Mouse (Mus musculus) midbrain, postnatal 0 days (tissue): Measurements from ENCODE around the gene Klra7. TPM values are rescaled to one million over a fixed set of nuclear protein-coding genes. Genes with fewer than 3 reads are reported as not detected.
"Not testable (repeated sequence)": the region's sequence is repeated elsewhere in the genome, so short reads cannot be mapped to it uniquely, and the experiment has no call there.

ENCODE experiments used
- ATAC-seq: fragments of 200-750 bp; cut with Nextera tagmentation; 2 replicates; pipeline ENCODE4 v1.8.0; 2017; ENCODE audit warnings: moderate number of reproducible peaks, mild to moderate bottlenecking, moderate TSS enrichment, moderate library complexity; ENCODE audit not compliant: low FRiP score
- DNase-seq: peaks from one replicate; pipeline ENCODE4 v3.0.0-alpha.2; 2015; ENCODE audit warnings: low spot score
- H3K27ac ChIP-seq: fragments of 300-500 bp; sonication (generic); 2 replicates; pipeline ENCODE4 v1.5.1; 2014; ENCODE audit warnings: low read depth, mild to moderate bottlenecking, low read length, mixed read lengths
- H3K27me3 ChIP-seq: fragments of 300-500 bp; sonication (generic); 2 replicates; pipeline ENCODE4 v1.6.1; 2014; ENCODE audit warnings: low read length, control low read depth, mixed read lengths; ENCODE audit not compliant: insufficient read depth
- H3K36me3 ChIP-seq: fragments of 300-500 bp; sonication (generic); 2 replicates; pipeline ENCODE4 v1.6.1; 2014; ENCODE audit warnings: low read length, control low read depth, mixed read lengths; ENCODE audit not compliant: insufficient read depth
- H3K4me1 ChIP-seq: fragments of 300-500 bp; sonication (generic); 2 replicates; pipeline ENCODE4 v1.6.1; 2014; ENCODE audit warnings: mild to moderate bottlenecking, control low read depth, antibody characterized with exemption, low read length, mixed read lengths; ENCODE audit not compliant: insufficient read depth
- H3K4me2 ChIP-seq: fragments of 300-500 bp; sonication (generic); 2 replicates; pipeline ENCODE4 v1.6.1; 2014; ENCODE audit warnings: low read depth, mild to moderate bottlenecking, low read length, mixed read lengths; ENCODE audit not compliant: poor library complexity, severe bottlenecking
- H3K4me3 ChIP-seq: fragments of 300-500 bp; sonication (generic); 2 replicates; pipeline ENCODE4 v1.5.1; 2014; ENCODE audit warnings: low read depth, mild to moderate bottlenecking, low read length, moderate library complexity
- H3K9ac ChIP-seq: fragments of 300-500 bp; sonication (generic); replicated peaks from 2 replicates; pipeline ENCODE4 v1.6.1; 2014; ENCODE audit warnings: mild to moderate bottlenecking, low read length, moderate library complexity, mixed read lengths; ENCODE audit not compliant: poor library complexity, severe bottlenecking
- H3K9me3 ChIP-seq: fragments of 300-500 bp; sonication (generic); 2 replicates; pipeline ENCODE4 v1.6.1; 2016; ENCODE audit warnings: low read length, control low read depth
- CTCF ChIP-seq: IDR thresholded peaks from 2 replicates; pipeline ENCODE4 v1.5.1; 2016; ENCODE audit warnings: antibody characterized with exemption, mild to moderate bottlenecking
- WGBS: fragments of 180-500 bp; shearing (Covaris S2); extraction: QIAGEN DNeasy Blood & Tissue Kit; methylation state at CpG from one replicate; pipeline ENCODE4 v1.1.7; 2014; 5-methylcytosine and 5-hydroxymethylcytosine counted together
- polyA plus RNA-seq: library from polyadenylated mRNA; unstranded; fragments of >200 nt; fragmentation: Nextera tagmentation; extraction: Ambion mirVana; gene quantifications from 2 replicates; pipeline ENCODE4 v1.2.1, GENCODE M21; 2015
- total RNA-seq: library from RNA; depleted of rRNA; stranded (reverse); fragments of >200 nt; gene quantifications from 2 replicates; pipeline ENCODE4 v1.2.3, GENCODE M21; 2014; rRNA removed

Klra7 gene
- total RNA-seq = not detected in 2 replicates
- not detected in 2 replicates for polyA plus RNA-seq

- no peak for TF ChIP-seq CTCF
- H3K27me3 ChIP-seq = no peaks in the 10 kb centered on the region
- no peak within 1 kb of the TSS for H3K9ac ChIP-seq
- H3K9me3 ChIP-seq = peaks cover 9% of the 10 kb centered on the region; the same call in 1 of the 2 replicates
- no peak within 1 kb of the TSS for H3K4me2 ChIP-seq
- no peak within 1 kb of the TSS for H3K4me3 ChIP-seq
- no peaks in the 10 kb centered on the region for H3K4me1 ChIP-seq
- no peak within 1 kb of the TSS for H3K27ac ChIP-seq
- ATAC-seq (no peak), DNase-seq (no peak)
- no peaks in the 10 kb centered on the region for H3K36me3 ChIP-seq
Measured at GRCm38 (mm10) chr6:130233222-130233621, at the start of gene Klra7. TSS of gene Klra7 (minus strand) at chr6:130233322.

GRCm38 (mm10) chr6:130281828-130282227 lies 48.7 kb upstream of the Klra7 start, which contains the start of gene Klra10:
TSS of gene Klra10 (minus strand) at chr6:130281928.
- H3K27me3 ChIP-seq, H3K4me2 ChIP-seq, H3K9me3 ChIP-seq, H3K4me3 ChIP-seq, ATAC-seq, DNase-seq, H3K9ac ChIP-seq, H3K4me1 ChIP-seq, H3K36me3 ChIP-seq, H3K27ac ChIP-seq: not testable (repeated sequence)
- 64% methylated on average over 1 of the region's 1 CpGs for WGBS

GRCm38 (mm10) chr6:130255326-130255725 lies 22.2 kb upstream of the Klra7 start:
- no peak for TF ChIP-seq CTCF
- no peak; the same call in 1 of the 2 replicates for ATAC-seq
- peaks cover 23% of the 10 kb centered on the region for H3K9me3 ChIP-seq
- H3K4me2 ChIP-seq = no peak overlapping the region
- 92% methylated on average over 2 of the region's 2 CpGs for WGBS
- no peaks in the 10 kb centered on the region for H3K27me3 ChIP-seq
- no peaks in the 10 kb centered on the region for H3K36me3 ChIP-seq
- H3K27ac ChIP-seq = no peak overlapping the region
- no peaks in the 10 kb centered on the region for H3K4me1 ChIP-seq
- DNase-seq = no peak
- no peak overlapping the region for H3K9ac ChIP-seq
- no peak overlapping the region for H3K4me3 ChIP-seq

GRCm38 (mm10) chr6:130237536-130237935 lies 4.4 kb upstream of the Klra7 start:
- no peaks in the 10 kb centered on the region for H3K36me3 ChIP-seq
- TF ChIP-seq CTCF = no peak
- WGBS = 63% methylated on average over 2 of the region's 2 CpGs
- no peak overlapping the region for H3K9ac ChIP-seq
- H3K4me1 ChIP-seq = no peaks in the 10 kb centered on the region
- H3K27ac ChIP-seq = no peak overlapping the region
- H3K9me3 ChIP-seq = peaks cover 9% of the 10 kb centered on the region; the same call in 1 of the 2 replicates
- no peaks in the 10 kb centered on the region for H3K27me3 ChIP-seq
- H3K4me3 ChIP-seq = no peak overlapping the region
- no peak for DNase-seq
- H3K4me2 ChIP-seq = no peak overlapping the region
- no peak for ATAC-seq

- Histone ChIP-seq H3K9me3 (peaks cover 9% of the 10 kb centered on the region; the same call in 1 of the 2 replicates), H3K4me3 (no peak overlapping the region), H3K9ac (no peak overlapping the region), H3K4me1 (no peaks in the 10 kb centered on the region), H3K27me3 (no peaks in the 10 kb centered on the region), H3K4me2 (no peak overlapping the region), H3K36me3 (no peaks in the 10 kb centered on the region), H3K27ac (no peak overlapping the region)
- no peak for ATAC-seq
- DNase-seq = no peak
- 49% methylated on average over 1 of the region's 1 CpGs for WGBS
- no peak for TF ChIP-seq CTCF
Measured at GRCm38 (mm10) chr6:130236635-130237034, 3.5 kb upstream of the Klra7 start.

GRCm38 (mm10) chr6:130197453-130197852 lies 35.7 kb downstream of the Klra7 start:
- H3K27ac ChIP-seq, H3K27me3 ChIP-seq, ATAC-seq, H3K4me3 ChIP-seq, H3K9ac ChIP-seq, H3K9me3 ChIP-seq, H3K36me3 ChIP-seq, DNase-seq, H3K4me1 ChIP-seq, H3K4me2 ChIP-seq: not testable (repeated sequence)
- WGBS = 89% methylated on average over 1 of the region's 1 CpGs

- not testable (repeated sequence) for DNase-seq, H3K9me3 ChIP-seq, H3K27ac ChIP-seq, H3K36me3 ChIP-seq, H3K27me3 ChIP-seq, H3K9ac ChIP-seq, H3K4me3 ChIP-seq, H3K4me1 ChIP-seq, ATAC-seq, H3K4me2 ChIP-seq
- WGBS = 59% methylated on average over 3 of the region's 3 CpGs
Measured at GRCm38 (mm10) chr6:130193012-130193411, 40.1 kb downstream of the Klra7 start, which contains the start of gene Klra9. TSS of gene Klra9 (minus strand) at chr6:130193112.
